Mouse (Mus musculus) cerebellum, adult 11-12 months (tissue): ENCODE data around the gene Ankrd13c.
"Not testable (repeated sequence)": the region's sequence is repeated elsewhere in the genome, so short reads cannot be mapped to it uniquely, and the experiment has no call there.

ENCODE experiments used
- DNase-seq: peaks from one replicate; pipeline ENCODE4 v3.0.0; 2022

Gene Ankrd13c

GRCm38 (mm10) chr3:157946843-157947358, at the start of gene Ankrd13c:
Gene Ankrd13c, plus strand, starts transcription at chr3:157947239.
- DNase-seq, result peak; percentile 92

- DNase-seq, result no peak
Measured at GRCm38 (mm10) chr3:157897645-157898044, 49.4 kb upstream of the Ankrd13c start.

- DNase-seq, result no peak
Measured at GRCm38 (mm10) chr3:157899986-157900385, 47.1 kb upstream of the Ankrd13c start.

GRCm38 (mm10) chr3:157901721-157902120, 45.3 kb upstream of the Ankrd13c start:
- DNase-seq, result no peak

- DNase-seq, result no peak
Measured at GRCm38 (mm10) chr3:157908166-157908565, 38.9 kb upstream of the Ankrd13c start.

- no peak for DNase-seq
Measured at GRCm38 (mm10) chr3:157910262-157910661, 36.8 kb upstream of the Ankrd13c start.

- no peak for DNase-seq
Measured at GRCm38 (mm10) chr3:157912155-157912554, 34.9 kb upstream of the Ankrd13c start.

GRCm38 (mm10) chr3:157916336-157916735, 30.7 kb upstream of the Ankrd13c start:
- DNase-seq, result no peak

- no peak for DNase-seq
Measured at GRCm38 (mm10) chr3:157921376-157921775, 25.7 kb upstream of the Ankrd13c start.

- DNase-seq, result no peak
Measured at GRCm38 (mm10) chr3:157923268-157923835, 23.7 kb upstream of the Ankrd13c start.

GRCm38 (mm10) chr3:157924692-157925328, 22.2 kb upstream of the Ankrd13c start, which contains the start of gene Cth:
Gene Cth, minus strand, starts transcription at chr3:157925077.
- DNase-seq, result peak; percentile 88

- no peak for DNase-seq
Measured at GRCm38 (mm10) chr3:157925706-157926510, 21.1 kb upstream of the Ankrd13c start.

GRCm38 (mm10) chr3:157926761-157927160, 20.3 kb upstream of the Ankrd13c start:
- DNase-seq, result no peak

- DNase-seq, result no peak
Measured at GRCm38 (mm10) chr3:157928731-157929130, 18.3 kb upstream of the Ankrd13c start.

GRCm38 (mm10) chr3:157929417-157929816, 17.6 kb upstream of the Ankrd13c start:
- DNase-seq, result no peak

GRCm38 (mm10) chr3:157931592-157931991, 15.4 kb upstream of the Ankrd13c start:
- DNase-seq, result no peak

GRCm38 (mm10) chr3:157932074-157932473, 15.0 kb upstream of the Ankrd13c start:
- no peak for DNase-seq

- DNase-seq, result not testable (repeated sequence)
Measured at GRCm38 (mm10) chr3:157933223-157933622, 13.8 kb upstream of the Ankrd13c start.

GRCm38 (mm10) chr3:157934301-157934823, 12.7 kb upstream of the Ankrd13c start:
- no peak for DNase-seq

GRCm38 (mm10) chr3:157938585-157938984, 8.5 kb upstream of the Ankrd13c start:
- DNase-seq, result no peak

- DNase-seq, result no peak
Measured at GRCm38 (mm10) chr3:157947383-157948280, 593 bp downstream of the Ankrd13c start.

GRCm38 (mm10) chr3:157952716-157953115, 5.7 kb downstream of the Ankrd13c start:
- DNase-seq, result no peak
